17 mouse cellular contexts compared by ENCODE assay signal in genomic region chr19:5928104-5928503, GRCm38 (mm10). TPM values are rescaled to one million over a fixed set of nuclear protein-coding genes. Genes with fewer than 3 reads are reported as not detected.
DNase-seq lines count a peak whose midpoint lies in the region; ATAC-seq and TF ChIP-seq lines count a peak whose summit lies in the region.
"Had no signal": no experiment of that assay in that cellular context is flagged by ENCODE, and none has a peak within 500 bp of the region (broad histone marks: within the 10 kb centered on the region; RNA-seq: fewer than 3 reads in every experiment).

No protein-coding gene starts in this region.

- H3K27ac ChIP-seq in kidney, embryonic 15.5 days, result peak overlapping the region; percentile 93; the same call in 1 of the 2 replicates
- peak overlapping the region; percentile 43; the same call in 1 of the 2 replicates for H3K27ac ChIP-seq in limb, embryonic 15.5 days
- H3K27ac ChIP-seq in midbrain, postnatal 0 days (ENCODE audit: low read depth, low read length), result no peak overlapping the region
- H3K27ac ChIP-seq: forebrain, embryonic 12.5 days; hindbrain, embryonic 12.5 days; midbrain, embryonic 10.5 days had no signal

- H3K4me2 ChIP-seq in kidney, embryonic 15.5 days, result no peak overlapping the region; the same call in 1 of the 2 replicates
- H3K4me2 ChIP-seq in limb, embryonic 15.5 days, result no peak overlapping the region
- no peak overlapping the region for H3K4me2 ChIP-seq in midbrain, postnatal 0 days (ENCODE audit: low read depth, low read length, poor library complexity, severe bottlenecking)
- H3K4me2 ChIP-seq: forebrain, embryonic 12.5 days; hindbrain, embryonic 12.5 days had no signal

- WGBS in kidney, embryonic 15.5 days, result 50% methylated on average over 6 of the region's 6 CpGs
- WGBS in limb, embryonic 15.5 days, result 41% methylated on average over 6 of the region's 6 CpGs
- WGBS in midbrain, postnatal 0 days, result 78% methylated on average over 6 of the region's 6 CpGs

- no peak for ATAC-seq in kidney, embryonic 15.5 days (replicated peaks; ENCODE audit: low FRiP score)
- no peak for ATAC-seq in limb, embryonic 15.5 days (ENCODE audit: insufficient number of reproducible peaks, low FRiP score, low TSS enrichment, low read depth)
- no peak for ATAC-seq in midbrain, postnatal 0 days (ENCODE audit: low FRiP score)
- ATAC-seq: intestine, postnatal 0 days had no signal

- no peaks in the 10 kb centered on the region for H3K36me3 ChIP-seq in kidney, embryonic 15.5 days
- no peaks in the 10 kb centered on the region for H3K36me3 ChIP-seq in limb, embryonic 15.5 days
- H3K36me3 ChIP-seq in midbrain, postnatal 0 days (ENCODE audit: insufficient read depth, low read length), result no peaks in the 10 kb centered on the region
- H3K36me3 ChIP-seq: forebrain, embryonic 12.5 days; hindbrain, embryonic 12.5 days; midbrain, embryonic 10.5 days had no signal

- intact Hi-C loops in left cerebral cortex, postnatal 14 days (cut with DNase I), result no loop called here

- no peaks in the 10 kb centered on the region for H3K9me3 ChIP-seq in kidney, embryonic 15.5 days (replicated peaks)
- H3K9me3 ChIP-seq in limb, embryonic 15.5 days, result no peaks in the 10 kb centered on the region
- H3K9me3 ChIP-seq in midbrain, postnatal 0 days (ENCODE audit: low read length), result no peaks in the 10 kb centered on the region
- H3K9me3 ChIP-seq: forebrain, embryonic 12.5 days; hindbrain, embryonic 12.5 days; midbrain, embryonic 10.5 days had no signal

- peaks cover 4% of the 10 kb centered on the region; the same call in 1 of the 2 replicates for H3K27me3 ChIP-seq in kidney, embryonic 15.5 days
- peaks cover 4% of the 10 kb centered on the region; the same call in 1 of the 2 replicates for H3K27me3 ChIP-seq in limb, embryonic 15.5 days
- no peaks in the 10 kb centered on the region for H3K27me3 ChIP-seq in midbrain, postnatal 0 days (ENCODE audit: insufficient read depth, low read length)

- H3K9ac ChIP-seq in kidney, embryonic 15.5 days, result no peak overlapping the region
- no peak overlapping the region for H3K9ac ChIP-seq in limb, embryonic 15.5 days
- no peak overlapping the region for H3K9ac ChIP-seq in midbrain, postnatal 0 days (replicated peaks; ENCODE audit: low read length, poor library complexity, severe bottlenecking)
- H3K9ac ChIP-seq: forebrain, embryonic 12.5 days; hindbrain, embryonic 12.5 days had no signal

- no peak overlapping the region for H3K4me3 ChIP-seq in kidney, embryonic 15.5 days (replicated peaks)
- no peak overlapping the region for H3K4me3 ChIP-seq in limb, embryonic 15.5 days
- no peak overlapping the region for H3K4me3 ChIP-seq in midbrain, postnatal 0 days (ENCODE audit: low read depth, low read length)
- H3K4me3 ChIP-seq: forebrain, embryonic 12.5 days; hindbrain, embryonic 12.5 days; midbrain, embryonic 10.5 days had no signal

- no peak for TF ChIP-seq CTCF in midbrain, postnatal 0 days (IDR thresholded peaks at IDR 0.05)

- peak; percentile 32 to 54 for DNase-seq in cerebellum, postnatal 10 days
- no peak for DNase-seq in cerebellum, adult 11 months
- no peak for DNase-seq in kidney, adult 11 months
- DNase-seq in adipocyte (ENCODE audit: low spot score), result peak; percentile 77
- no peak for DNase-seq in left cerebral cortex, postnatal 14 days (ENCODE audit: low spot score in 2 of 2)
- DNase-seq in midbrain, postnatal 0 days (ENCODE audit: low spot score), result no peak
- DNase-seq: layer of hippocampus, adult 9-11 months; liver; lung, postnatal 4 days; spleen, adult 18-20 months; thymus, postnatal 25 days had no signal

- H3K4me1 ChIP-seq in kidney, embryonic 15.5 days, result peaks cover 65% of the 10 kb centered on the region
- H3K4me1 ChIP-seq in limb, embryonic 15.5 days, result peaks cover 40% of the 10 kb centered on the region
- no peaks in the 10 kb centered on the region for H3K4me1 ChIP-seq in midbrain, postnatal 0 days (ENCODE audit: insufficient read depth, low read length)

RNA-seq across cellular contexts. Expression of gene Cdc42ep2, which starts 3.5 kb away (rescaled TPM):
- 13.4 and 15.5 TPM in 2 replicates for polyA plus RNA-seq in kidney, embryonic 15.5 days (2015; fragmentation: Nextera tagmentation; extraction: Ambion mirVana)
- 9.2 and 12.6 TPM in 2 replicates for polyA plus RNA-seq in limb, embryonic 15.5 days (2015; fragmentation: Nextera tagmentation; extraction: Ambion mirVana)
- total RNA-seq in left cerebral cortex, postnatal 14 days (2021), result 1 to 10 TPM; 7.1 to 8.0 TPM
- total RNA-seq in midbrain, postnatal 0 days (2014; rRNA removed), result 20.6 and 28.4 TPM in 2 replicates
- 19.2 and 20.9 TPM in 2 replicates for polyA plus RNA-seq in midbrain, postnatal 0 days (2015; fragmentation: Nextera tagmentation; extraction: Ambion mirVana)

RNA-seq across cellular contexts. Expression of gene Dpf2, which starts 15.3 kb away (rescaled TPM):
- 166 and 178 TPM in 2 replicates for polyA plus RNA-seq in kidney, embryonic 15.5 days (2015; fragmentation: Nextera tagmentation; extraction: Ambion mirVana)
- polyA plus RNA-seq in limb, embryonic 15.5 days (2015; fragmentation: Nextera tagmentation; extraction: Ambion mirVana), result 117 and 125 TPM in 2 replicates
- 10 to 100 TPM; 87.6 to 90.4 TPM for total RNA-seq in left cerebral cortex, postnatal 14 days (2021)
- total RNA-seq in midbrain, postnatal 0 days (2014; rRNA removed), result 52.9 and 84.7 TPM in 2 replicates
- polyA plus RNA-seq in midbrain, postnatal 0 days (2015; fragmentation: Nextera tagmentation; extraction: Ambion mirVana), result 57.7 and 61.0 TPM in 2 replicates

RNA-seq across cellular contexts. Expression of gene Tigd3, which starts 34.2 kb away (rescaled TPM):
- 4.2 and 4.7 TPM in 2 replicates for polyA plus RNA-seq in kidney, embryonic 15.5 days (2015; fragmentation: Nextera tagmentation; extraction: Ambion mirVana)
- 3.1 TPM in 2 replicates for polyA plus RNA-seq in limb, embryonic 15.5 days (2015; fragmentation: Nextera tagmentation; extraction: Ambion mirVana)
- total RNA-seq in left cerebral cortex, postnatal 14 days (2021), result 1 to 10 TPM; 5.6 to 5.9 TPM
- 9.0 and 11.4 TPM in 2 replicates for total RNA-seq in midbrain, postnatal 0 days (2014; rRNA removed)
- polyA plus RNA-seq in midbrain, postnatal 0 days (2015; fragmentation: Nextera tagmentation; extraction: Ambion mirVana), result 10.6 and 10.9 TPM in 2 replicates

RNA-seq across cellular contexts. Expression of gene Pola2, which starts 35.9 kb away (rescaled TPM):
- polyA plus RNA-seq in kidney, embryonic 15.5 days (2015; fragmentation: Nextera tagmentation; extraction: Ambion mirVana), result 75.3 and 83.2 TPM in 2 replicates
- polyA plus RNA-seq in limb, embryonic 15.5 days (2015; fragmentation: Nextera tagmentation; extraction: Ambion mirVana), result 56.9 and 61.0 TPM in 2 replicates
- 1 to 10 TPM; 6.2 to 6.6 TPM for total RNA-seq in left cerebral cortex, postnatal 14 days (2021)
- 17.8 and 21.6 TPM in 2 replicates for total RNA-seq in midbrain, postnatal 0 days (2014; rRNA removed)
- 16.7 and 16.9 TPM in 2 replicates for polyA plus RNA-seq in midbrain, postnatal 0 days (2015; fragmentation: Nextera tagmentation; extraction: Ambion mirVana)

RNA-seq across cellular contexts. Expression of gene Slc25a45, which starts 50.5 kb away (rescaled TPM):
- polyA plus RNA-seq in kidney, embryonic 15.5 days (2015; fragmentation: Nextera tagmentation; extraction: Ambion mirVana), result 8.1 and 8.5 TPM in 2 replicates
- 3.4 and 5.2 TPM in 2 replicates for polyA plus RNA-seq in limb, embryonic 15.5 days (2015; fragmentation: Nextera tagmentation; extraction: Ambion mirVana)
- 1 to 10 TPM; 2.8 to 3.0 TPM for total RNA-seq in left cerebral cortex, postnatal 14 days (2021)
- 3.7 and 4.8 TPM in 2 replicates for total RNA-seq in midbrain, postnatal 0 days (2014; rRNA removed)
- 2.1 and 2.7 TPM in 2 replicates for polyA plus RNA-seq in midbrain, postnatal 0 days (2015; fragmentation: Nextera tagmentation; extraction: Ambion mirVana)

Comparison
In these comparisons a context has a peak if more than half of its experiments do, and no peak if none do; other contexts are left out.
1. DNase-seq: peak in cerebellum, postnatal 10 days (2 of 2) and adipocyte (single experiment); none in cerebellum, adult 11 months (single experiment), kidney, adult 11 months (single experiment), left cerebral cortex, postnatal 14 days (0 of 2) and midbrain, postnatal 0 days (single experiment).